Mouse (Mus musculus) lung, postnatal 0 days (tissue): Measurements from ENCODE around the gene Diras2. TPM values are rescaled to one million over a fixed set of nuclear protein-coding genes. Genes with fewer than 3 reads are reported as not detected.

Experiments
- ATAC-seq: fragments of 200-750 bp; cut with Nextera tagmentation; 2 replicates; pipeline ENCODE4 v1.8.0; 2017; ENCODE audit warnings: moderate library complexity
- DNase-seq: peaks from one replicate; pipeline ENCODE4 v3.0.0-alpha.2; 2016; ENCODE audit warnings: low spot score
- H3K27ac ChIP-seq: fragments of 300-500 bp; sonication (generic); 2 replicates; pipeline ENCODE4 v1.5.1; 2014; ENCODE audit warnings: antibody characterized with exemption, mild to moderate bottlenecking, low read length, mixed read lengths
- H3K27me3 ChIP-seq: fragments of 300-500 bp; sonication (generic); replicated peaks from 2 replicates; pipeline ENCODE4 v1.6.1; 2014; ENCODE audit warnings: low read length, mixed read lengths; ENCODE audit not compliant: insufficient read depth
- H3K36me3 ChIP-seq: fragments of 300-500 bp; sonication (generic); 2 replicates; pipeline ENCODE4 v1.6.1; 2014; ENCODE audit warnings: low read length, mixed read lengths; ENCODE audit not compliant: insufficient read depth
- H3K4me1 ChIP-seq: fragments of 300-500 bp; sonication (generic); 2 replicates; pipeline ENCODE4 v1.6.1; 2014; ENCODE audit warnings: antibody characterized with exemption, low read depth, low read length, mixed read lengths; ENCODE audit not compliant: insufficient read depth
- H3K4me2 ChIP-seq: fragments of 300-500 bp; sonication (generic); replicated peaks from 2 replicates; pipeline ENCODE4 v1.6.1; 2014; ENCODE audit warnings: low read depth, mild to moderate bottlenecking, low read length, moderate library complexity, mixed read lengths
- H3K4me3 ChIP-seq: fragments of 300-500 bp; sonication (generic); 2 replicates; pipeline ENCODE4 v1.5.1; 2014; ENCODE audit warnings: low read depth, low read length
- H3K9ac ChIP-seq: fragments of 300-500 bp; sonication (generic); replicated peaks from 2 replicates; pipeline ENCODE4 v1.6.1; 2014; ENCODE audit warnings: low read depth, mild to moderate bottlenecking
- H3K9me3 ChIP-seq: fragments of 300-500 bp; sonication (generic); 2 replicates; pipeline ENCODE4 v1.6.1; 2016; ENCODE audit warnings: low read length, mixed read lengths
- CTCF ChIP-seq: IDR thresholded peaks from 2 replicates; pipeline ENCODE4 v1.5.1; 2016; ENCODE audit warnings: antibody characterized with exemption, mild to moderate bottlenecking
- EP300 ChIP-seq: IDR thresholded peaks from 2 replicates; pipeline ENCODE4 v1.6.1; 2016; ENCODE audit warnings: antibody characterized with exemption, mild to moderate bottlenecking, control low read depth
- WGBS: fragments of 180-500 bp; shearing (Covaris S2); extraction: QIAGEN DNeasy Blood & Tissue Kit; methylation state at CpG from one replicate; pipeline ENCODE4 v1.1.7; 2014; 5-methylcytosine and 5-hydroxymethylcytosine counted together
- polyA plus RNA-seq: library from polyadenylated mRNA; unstranded; fragments of >200 nt; fragmentation: Nextera tagmentation; extraction: Ambion mirVana; gene quantifications from 2 replicates; pipeline ENCODE4 v1.2.1, GENCODE M21; 2015

Diras2 gene
- polyA plus RNA-seq, 1 experiment from 2014 or later, result 0.31 TPM

DNA sequence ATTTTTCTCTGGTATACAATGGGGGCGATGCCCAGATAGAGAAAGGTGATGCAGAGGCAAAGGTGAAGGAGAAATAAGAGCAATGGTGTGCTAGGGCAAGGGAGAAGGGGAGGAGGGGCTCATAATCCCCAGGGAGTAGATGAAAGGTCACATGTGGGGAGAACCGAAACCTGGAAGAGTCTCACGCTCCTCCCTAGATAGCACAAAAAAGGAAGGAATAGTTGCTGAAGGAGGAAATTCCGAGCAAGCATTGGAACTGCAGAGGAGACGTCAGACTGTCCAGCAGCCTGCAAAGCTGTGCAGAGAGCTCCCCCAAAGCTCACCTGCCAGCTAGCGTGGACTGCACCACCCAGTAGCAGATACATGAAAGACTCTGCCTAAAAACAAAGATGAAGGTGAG is 44.4 kb upstream of the Diras2 start:
- TF ChIP-seq CTCF, result no peak
- no peak for TF ChIP-seq EP300
- ATAC-seq (no peak), DNase-seq (no peak)
- no peak overlapping the region for H3K27ac ChIP-seq
- no peak overlapping the region for H3K4me2 ChIP-seq
- no peaks in the 10 kb centered on the region for H3K27me3 ChIP-seq
- H3K4me1 ChIP-seq, result no peaks in the 10 kb centered on the region
- WGBS, result 81% methylated on average over 6 of the region's 6 CpGs
- H3K4me3 ChIP-seq, result no peak overlapping the region
- no peak overlapping the region for H3K9ac ChIP-seq
- no peaks in the 10 kb centered on the region for H3K9me3 ChIP-seq
- H3K36me3 ChIP-seq, result no peaks in the 10 kb centered on the region

DNA sequence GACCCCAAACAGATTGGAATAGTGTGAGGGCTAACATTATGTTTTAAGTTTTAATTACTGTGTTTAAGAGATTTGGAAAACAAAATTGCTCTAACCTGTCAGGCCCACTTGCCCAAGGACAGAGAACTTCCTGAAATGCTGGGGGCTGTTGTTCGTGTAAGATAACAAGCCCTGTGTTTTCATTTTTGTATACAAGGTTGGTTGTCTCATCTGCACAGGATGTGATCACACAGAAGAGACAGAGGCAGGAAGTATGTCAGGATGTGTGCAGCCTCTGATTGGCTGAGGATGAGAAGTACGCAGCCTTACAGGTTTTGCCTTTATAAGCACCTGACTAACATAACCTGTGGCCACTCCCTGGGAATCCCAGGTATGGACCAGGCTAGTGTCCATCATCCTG is 43.2 kb upstream of the Diras2 start:
- no peaks in the 10 kb centered on the region for H3K36me3 ChIP-seq
- H3K4me3 ChIP-seq, result no peak overlapping the region
- 51% methylated on average over 2 of the region's 2 CpGs for WGBS
- DNase-seq (no peak), ATAC-seq (no peak)
- H3K4me2 ChIP-seq, result no peak overlapping the region
- TF ChIP-seq CTCF (no peak), EP300 (no peak)
- H3K27ac ChIP-seq, result no peak overlapping the region
- no peaks in the 10 kb centered on the region for H3K9me3 ChIP-seq
- H3K9ac ChIP-seq, result no peak overlapping the region
- H3K27me3 ChIP-seq, result no peaks in the 10 kb centered on the region
- H3K4me1 ChIP-seq, result no peaks in the 10 kb centered on the region

DNA sequence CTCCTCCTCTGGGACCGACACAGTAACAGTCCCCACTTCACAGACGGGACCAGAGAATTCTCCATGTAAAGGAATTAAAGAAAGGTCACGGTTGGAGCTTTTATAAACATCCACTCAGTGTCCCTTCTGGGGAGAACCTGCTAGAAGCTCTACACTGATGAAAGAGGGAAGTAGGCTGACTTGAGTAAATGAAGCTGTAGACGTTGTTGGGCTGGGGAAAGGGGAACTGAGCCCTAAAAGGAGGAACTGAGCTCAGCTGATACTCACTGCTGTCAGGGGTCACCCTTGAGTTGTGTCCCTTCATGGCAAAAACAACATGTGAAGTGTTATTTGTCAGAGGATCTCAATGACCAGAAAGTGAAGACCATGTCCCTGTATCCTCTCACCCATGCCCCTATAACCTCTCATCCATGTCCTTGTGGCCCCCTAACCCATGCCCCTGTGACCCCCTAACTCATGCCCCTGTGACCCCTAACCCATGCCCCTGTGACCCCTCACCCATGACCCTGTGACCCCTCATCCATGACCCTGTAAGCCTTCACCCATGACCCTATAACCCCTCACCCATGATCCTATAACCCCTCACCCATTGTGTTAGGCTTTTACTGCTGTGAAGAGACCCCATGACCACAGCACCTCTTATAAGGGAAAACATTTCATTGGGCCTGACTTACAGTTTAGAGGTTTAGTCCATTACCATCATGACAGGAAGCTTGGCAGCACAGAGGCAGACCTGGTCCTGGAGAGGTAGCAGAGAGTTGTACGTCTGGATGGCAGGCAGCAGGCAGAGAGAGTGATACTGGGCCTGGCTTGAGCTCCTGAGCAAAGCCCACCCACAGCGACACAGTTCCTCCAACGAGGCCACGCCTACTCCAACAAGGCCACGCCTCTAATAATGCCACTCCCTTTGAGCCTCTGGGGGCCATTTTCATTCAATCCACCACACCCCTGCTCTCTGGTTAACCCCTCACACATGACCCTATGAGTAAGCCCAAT is 41.7 kb upstream of the Diras2 start:
- H3K4me1 ChIP-seq, result no peaks in the 10 kb centered on the region
- H3K4me3 ChIP-seq, result no peak overlapping the region
- no peaks in the 10 kb centered on the region for H3K27me3 ChIP-seq
- H3K27ac ChIP-seq, result peak overlapping the region; percentile 15; the same call in 1 of the 2 replicates
- DNase-seq (peak; percentile 53), ATAC-seq (peak; percentile 44)
- H3K36me3 ChIP-seq, result no peaks in the 10 kb centered on the region
- H3K9me3 ChIP-seq, result no peaks in the 10 kb centered on the region
- H3K9ac ChIP-seq, result no peak overlapping the region
- 61% methylated on average over 9 of the region's 9 CpGs for WGBS
- H3K4me2 ChIP-seq, result no peak overlapping the region
- TF ChIP-seq CTCF (no peak), EP300 (no peak)

DNA sequence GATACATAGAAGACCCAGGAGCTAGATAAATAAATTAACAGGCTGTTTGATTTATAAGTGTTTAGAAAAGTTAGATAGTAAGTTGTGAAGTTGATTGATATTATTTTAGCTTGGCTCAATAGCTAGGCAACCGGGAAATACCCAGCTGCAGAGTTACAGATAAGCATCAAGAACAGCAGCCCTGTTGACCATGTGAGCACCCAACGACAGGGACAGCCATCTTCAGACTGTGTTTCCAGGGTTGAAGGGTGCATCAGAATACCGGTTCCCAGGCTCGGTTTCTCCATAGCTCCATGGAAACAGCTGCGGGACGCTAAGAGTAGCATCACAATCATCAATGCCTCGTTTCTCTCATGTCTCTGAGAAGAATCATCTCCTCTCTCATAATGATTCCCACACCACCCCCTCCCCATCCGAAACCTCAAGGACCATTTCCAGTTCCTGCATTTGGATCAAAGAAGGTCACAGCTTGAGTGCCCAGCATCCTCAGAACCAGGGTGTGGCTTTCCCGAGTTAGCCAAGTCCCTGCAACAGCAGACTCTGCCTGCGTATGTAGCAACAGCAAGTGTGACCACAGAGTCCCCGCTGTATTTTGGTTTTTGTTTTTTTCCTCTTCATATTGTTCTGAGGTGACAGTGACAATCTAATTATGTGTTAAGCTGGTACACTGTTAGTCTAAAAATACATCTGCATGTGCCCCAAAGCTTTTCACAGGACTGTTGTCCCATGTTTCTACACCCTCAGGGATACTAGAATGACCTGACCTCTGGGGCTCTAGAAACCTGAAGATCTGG is 40.7 kb upstream of the Diras2 start:
- peak overlapping the region; percentile 15; the same call in 1 of the 2 replicates for H3K27ac ChIP-seq
- 49% methylated on average over 11 of the region's 11 CpGs for WGBS
- H3K27me3 ChIP-seq, result no peaks in the 10 kb centered on the region
- DNase-seq, result peak; percentile 57
- no peak overlapping the region for H3K9ac ChIP-seq
- no peaks in the 10 kb centered on the region for H3K4me1 ChIP-seq
- H3K4me3 ChIP-seq, result no peak overlapping the region
- H3K36me3 ChIP-seq, result no peaks in the 10 kb centered on the region
- no peak overlapping the region for H3K4me2 ChIP-seq
- ATAC-seq, result peak; percentile 48
- TF ChIP-seq EP300 (no peak), CTCF (no peak)
- H3K9me3 ChIP-seq, result no peaks in the 10 kb centered on the region

DNA sequence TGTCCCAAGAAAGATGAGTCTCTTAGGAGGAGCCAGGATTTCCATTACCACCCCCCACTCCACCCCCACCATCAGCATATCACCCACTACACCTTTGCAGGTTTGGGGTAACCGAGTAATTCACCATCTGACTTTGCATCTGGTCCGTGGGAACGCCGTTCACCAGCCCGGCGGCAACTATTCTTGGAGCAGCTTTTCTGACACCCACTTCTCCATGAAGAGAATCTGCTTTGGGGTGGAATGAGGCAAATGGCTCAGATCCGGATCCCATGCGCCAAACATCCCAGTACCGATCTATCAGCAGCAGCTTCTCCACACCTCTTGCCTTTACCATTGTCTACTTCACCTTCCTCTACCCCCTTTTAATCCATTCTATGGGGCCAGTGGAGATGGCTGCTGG is 39.2 kb upstream of the Diras2 start:
- no peak overlapping the region for H3K9ac ChIP-seq
- TF ChIP-seq CTCF (no peak), EP300 (no peak)
- ATAC-seq, result no peak
- no peaks in the 10 kb centered on the region for H3K27me3 ChIP-seq
- H3K4me1 ChIP-seq, result no peaks in the 10 kb centered on the region
- no peak overlapping the region for H3K27ac ChIP-seq
- no peaks in the 10 kb centered on the region for H3K9me3 ChIP-seq
- H3K4me2 ChIP-seq, result no peak overlapping the region
- WGBS, result 91% methylated on average over 9 of the region's 9 CpGs
- H3K4me3 ChIP-seq, result no peak overlapping the region
- no peak for DNase-seq
- H3K36me3 ChIP-seq, result no peaks in the 10 kb centered on the region

DNA sequence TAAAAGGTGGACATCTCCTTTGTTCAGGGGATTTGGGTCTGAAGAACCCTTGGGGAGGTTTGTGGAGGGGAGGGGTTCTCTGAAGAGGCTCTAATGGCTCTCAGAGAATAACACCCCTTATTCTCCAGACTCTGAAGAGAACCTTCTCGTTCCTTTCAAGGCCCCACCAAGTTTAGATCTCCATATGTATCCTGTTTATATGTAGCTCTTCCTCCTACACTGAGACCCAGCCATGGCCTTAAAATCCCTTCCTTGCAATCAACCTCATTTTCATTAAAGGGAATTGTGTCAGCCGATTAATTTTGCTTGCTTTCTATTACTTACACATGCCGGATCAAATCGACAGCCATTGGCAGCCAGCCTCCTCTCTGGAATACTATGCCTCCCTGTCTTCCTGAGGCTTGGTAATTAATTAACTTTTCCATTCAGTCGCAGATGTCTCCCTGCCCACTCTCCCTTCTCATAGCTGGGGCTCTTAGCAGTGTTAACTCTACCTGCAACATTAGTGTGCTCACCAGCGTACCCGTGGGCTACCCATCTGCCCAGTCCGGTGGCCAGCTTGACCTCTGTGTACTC is 38.2 kb upstream of the Diras2 start:
- 39% methylated on average over 8 of the region's 8 CpGs for WGBS
- no peak overlapping the region for H3K4me3 ChIP-seq
- no peak overlapping the region for H3K9ac ChIP-seq
- no peak overlapping the region for H3K27ac ChIP-seq
- H3K4me2 ChIP-seq, result no peak overlapping the region
- no peaks in the 10 kb centered on the region for H3K4me1 ChIP-seq
- H3K9me3 ChIP-seq, result no peaks in the 10 kb centered on the region
- no peaks in the 10 kb centered on the region for H3K36me3 ChIP-seq
- peak; percentile 62 for DNase-seq
- H3K27me3 ChIP-seq, result no peaks in the 10 kb centered on the region
- TF ChIP-seq CTCF, result no peak
- TF ChIP-seq EP300, result peak; percentile 85
- peak; percentile 40; the same call in 1 of the 2 replicates for ATAC-seq
